20 mouse cellular contexts compared by ENCODE assay signal in genomic region chr2:84762818-84763217, GRCm38 (mm10). TPM values are rescaled to one million over a fixed set of nuclear protein-coding genes. Genes with fewer than 3 reads are reported as not detected.
"Had no signal": no experiment of that assay in that cellular context is flagged by ENCODE, and none has a peak within 500 bp of the region (broad histone marks: within the 10 kb centered on the region; RNA-seq: fewer than 3 reads in every experiment).

No protein-coding gene starts in this region.

- H3K4me3 ChIP-seq: liver, embryonic 13.5 days; midbrain, embryonic 12.5 days; midbrain, embryonic 15.5 days; neural tube, embryonic 12.5 days; neural tube, embryonic 15.5 days; stomach, embryonic 15.5 days had no signal

- H3K9me3 ChIP-seq: liver, embryonic 13.5 days; midbrain, embryonic 12.5 days; midbrain, embryonic 15.5 days; neural tube, embryonic 12.5 days; neural tube, embryonic 15.5 days; stomach, embryonic 15.5 days had no signal

- H3K27ac ChIP-seq: hindbrain, postnatal 0 days; liver, embryonic 13.5 days; macrophage; midbrain, embryonic 12.5 days; midbrain, embryonic 15.5 days; neural tube, embryonic 12.5 days; neural tube, embryonic 15.5 days; stomach, embryonic 15.5 days had no signal

- H3K4me2 ChIP-seq: liver, embryonic 13.5 days; lung, embryonic 14.5 days; midbrain, embryonic 12.5 days; midbrain, embryonic 15.5 days; neural tube, embryonic 12.5 days; neural tube, embryonic 15.5 days; stomach, embryonic 15.5 days had no signal

- H3K27me3 ChIP-seq: midbrain, embryonic 12.5 days; midbrain, embryonic 15.5 days; neural tube, embryonic 12.5 days; neural tube, embryonic 15.5 days; stomach, embryonic 15.5 days had no signal

- H3K9ac ChIP-seq: liver, embryonic 13.5 days; lung, embryonic 14.5 days; midbrain, embryonic 12.5 days; midbrain, embryonic 15.5 days; neural tube, embryonic 12.5 days; neural tube, embryonic 15.5 days; stomach, embryonic 15.5 days had no signal

- ATAC-seq: hindbrain, postnatal 0 days; inflammation-experienced regulatory T-cells, adult 6 months; lung, postnatal 0 days; midbrain, embryonic 15.5 days had no signal

- DNase-seq: kidney, adult 18-20 months; kidney, postnatal 14 days; kidney, postnatal 4 days; liver, embryonic 13.5 days; lung, embryonic 14.5 days; right cerebral cortex, adult 18-20 months; right cerebral cortex, postnatal 14 days; right cerebral cortex, postnatal 4 days; spleen, adult 18-20 months; thymus, postnatal 25 days had no signal

- H3K4me1 ChIP-seq: midbrain, embryonic 12.5 days; midbrain, embryonic 15.5 days; neural tube, embryonic 12.5 days; neural tube, embryonic 15.5 days; stomach, embryonic 15.5 days had no signal

- H3K36me3 ChIP-seq: liver, embryonic 13.5 days; midbrain, embryonic 12.5 days; midbrain, embryonic 15.5 days; neural tube, embryonic 15.5 days had no signal

RNA-seq across cellular contexts. Expression of gene Gm19426, which starts 19.4 kb away (rescaled TPM):
- total RNA-seq: megakaryocyte, adult 5-6 weeks had no signal
- polyA plus RNA-seq: inflammation-experienced regulatory T-cells, adult 6 months; macrophage had no signal

RNA-seq across cellular contexts. Expression of gene Ypel4, which starts 29.0 kb away (rescaled TPM):
- polyA plus RNA-seq: macrophage had no signal
